9 mouse cellular contexts compared by ENCODE assay signal in genomic region chr10:56106333-56106995, GRCm38 (mm10). TPM values are rescaled to one million over a fixed set of nuclear protein-coding genes. Genes with fewer than 3 reads are reported as not detected.
DNase-seq lines count a peak whose midpoint lies in the region; ATAC-seq and TF ChIP-seq lines count a peak whose summit lies in the region.
"Had no signal": no experiment of that assay in that cellular context is flagged by ENCODE, and none has a peak within 500 bp of the region (broad histone marks: within the 10 kb centered on the region; RNA-seq: fewer than 3 reads in every experiment).

Gene Msl3l2 (plus strand): TSS chr10:56106917.

- 19% methylated on average over 18 of the region's 18 CpGs for WGBS in lung, embryonic 14.5 days
- 28% methylated on average over 18 of the region's 18 CpGs for WGBS in olfactory bulb, adult 2 months

- no peaks in the 10 kb centered on the region for H3K27me3 ChIP-seq in lung, embryonic 14.5 days (ENCODE audit: insufficient read depth, low read length)

- peak within 1 kb of the TSS; percentile 44 for H3K9ac ChIP-seq in lung, embryonic 14.5 days

- H3K27ac ChIP-seq in lung, embryonic 14.5 days (ENCODE audit: low read depth) = no peak within 1 kb of the TSS
- peak within 1 kb of the TSS; percentile 23; the same call in 1 of the 2 replicates for H3K27ac ChIP-seq in olfactory bulb, adult 2 months (ENCODE audit: insufficient read depth, low read depth, low read length)

- H3K4me2 ChIP-seq in lung, embryonic 14.5 days = peak within 1 kb of the TSS; percentile 52

- peak; percentile 92 for DNase-seq in Muller cell, postnatal 12 days (ENCODE audit: inconsistent ontology term)
- DNase-seq in cerebellum, adult 8-10 months = peak; percentile 77
- peak; percentile 92 to 94 for DNase-seq in layer of hippocampus, adult 8-10 months (ENCODE audit: low spot score in 2 of 2)
- peak; percentile 90 for DNase-seq in lung, embryonic 14.5 days
- DNase-seq in thymus, adult 18-20 months = peak; percentile 75 to 85

- TF ChIP-seq CTCF in lung, embryonic 14.5 days (IDR thresholded peaks at IDR 0.05; ENCODE audit: low read depth) = peak; percentile 74
- TF ChIP-seq CTCF in olfactory bulb, adult 2 months (IDR thresholded peaks at IDR 0.05; ENCODE audit: insufficient read depth, low read depth, low read length) = 0 out of 2 replicates have a peak, but pooled peaks have one; percentile 13

- peaks cover 3% of the 10 kb centered on the region; the same call in 1 of the 2 replicates for H3K4me1 ChIP-seq in lung, embryonic 14.5 days (ENCODE audit: insufficient read depth)
- H3K4me1 ChIP-seq in olfactory bulb, adult 2 months (ENCODE audit: control insufficient read depth, insufficient read depth, low read length) = no peaks in the 10 kb centered on the region

- H3K36me3 ChIP-seq in lung, embryonic 14.5 days (ENCODE audit: insufficient read depth) = no peaks in the 10 kb centered on the region

- TF ChIP-seq POLR2A in olfactory bulb, adult 2 months (IDR thresholded peaks at IDR 0.05; ENCODE audit: insufficient read depth, low read depth, low read length) = no peak

- no peaks in the 10 kb centered on the region for H3K9me3 ChIP-seq in lung, embryonic 14.5 days (ENCODE audit: low read depth, low read length)

- H3K4me3 ChIP-seq in lung, embryonic 14.5 days (ENCODE audit: low read depth, low read length) = peak within 1 kb of the TSS; percentile 29
- H3K4me3 ChIP-seq in olfactory bulb, adult 2 months (ENCODE audit: insufficient read depth, low read depth, low read length) = peak within 1 kb of the TSS; percentile 46
- H3K4me3 ChIP-seq: myocyte had no signal

- ATAC-seq in frontal cortex, adult (ENCODE audit: low TSS enrichment) = peak; percentile 98
- peak; percentile 98 for ATAC-seq in hematopoietic stem cell, adult 5-6 weeks (replicated peaks in 1 of 2; ENCODE audit: insufficient read depth in 1 of 2, low FRiP score in 2 of 2, low TSS enrichment in 1 of 2, low read depth in 1 of 2, poor library complexity in 2 of 2, severe bottlenecking in 2 of 2)
- ATAC-seq in lung, embryonic 14.5 days (ENCODE audit: insufficient read depth) = peak; percentile 93

RNA-seq across cellular contexts. Expression of gene Msl3l2, which starts in this region (rescaled TPM):
- total RNA-seq in hematopoietic stem cell, adult 5-6 weeks (2017) = 19.3 and 22.5 TPM in 2 replicates
- total RNA-seq in layer of hippocampus, adult 8-10 months (2022) = 10 to 100 TPM in 3 of 4 experiments, 1 to 10 TPM in 1; 9.0 to 17.4 (median 16.4) TPM
- 4.8 and 5.3 TPM in 2 replicates for polyA plus RNA-seq in lung, embryonic 14.5 days (2014; fragmentation: Nextera tagmentation; extraction: Ambion mirVana)
- polyA plus RNA-seq in olfactory bulb, adult 2 months (2012; ENCODE audit: insufficient read depth, insufficient read length, low replicate concordance, missing spikeins) = not detected in 2 replicates
